Mouse (Mus musculus) embryo, embryonic 11 days (tissue): Measurements from ENCODE around the gene Tomm40.
A peak's percentile ranks its signal among the peaks of the same experiment; 100 is the strongest.

Experiments used
- DNase-seq: peaks from one replicate; pipeline ENCODE4 v3.0.0-alpha.2; 2015

Tomm40 gene

GRCm38 (mm10) chr7:19715239-19716054 lies at the start of gene Tomm40:
Gene Tomm40 (minus strand): TSS chr7:19715438.
- peak; percentile 100 for DNase-seq

DNA sequence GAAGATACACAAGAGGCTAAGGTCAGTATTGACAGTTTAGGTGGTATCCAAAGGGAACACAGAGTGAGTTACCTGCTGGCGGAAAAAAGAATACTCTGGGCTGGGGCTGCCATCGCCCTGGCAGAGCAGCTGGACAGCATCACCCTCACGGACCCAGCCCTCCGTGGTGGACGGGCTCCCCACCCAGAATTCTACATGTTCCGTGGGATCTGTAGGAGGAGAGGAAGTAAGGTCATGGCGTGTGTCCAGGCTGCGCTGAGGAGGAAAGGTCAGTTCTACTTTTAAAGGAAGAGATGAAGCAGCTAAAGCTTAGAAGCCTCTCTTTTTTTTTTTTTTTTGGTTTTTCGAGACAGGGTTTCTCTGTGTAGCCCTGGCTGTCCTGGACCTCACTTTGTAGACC lies 49.3 kb upstream of the Tomm40 start:
- no peak for DNase-seq

- no peak for DNase-seq
Observed at GRCm38 (mm10) chr7:19763829-19764477, 48.7 kb upstream of the Tomm40 start.

- DNase-seq = no peak
Observed at GRCm38 (mm10) chr7:19762283-19762682, 47.0 kb upstream of the Tomm40 start.

DNA sequence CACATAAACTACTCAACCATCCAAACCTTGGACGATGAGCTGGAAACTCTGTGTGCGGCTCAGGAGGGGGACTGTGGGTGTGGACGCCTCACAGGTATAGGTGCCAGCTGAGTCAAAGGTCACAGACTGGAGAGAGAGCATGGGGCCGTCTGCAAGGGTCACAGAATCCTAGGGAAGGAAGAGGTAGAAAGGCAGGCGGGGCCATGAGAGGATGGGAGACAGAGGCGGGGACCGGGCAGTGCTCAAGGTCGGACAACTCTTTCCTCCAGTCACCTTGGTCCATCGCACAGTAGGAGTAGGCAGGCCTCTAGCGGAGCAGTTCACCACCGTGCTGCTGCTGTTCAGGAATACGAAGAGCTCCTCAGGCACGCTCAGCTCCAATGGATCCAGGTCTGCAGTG lies 44.8 kb upstream of the Tomm40 start:
- DNase-seq = no peak

DNA sequence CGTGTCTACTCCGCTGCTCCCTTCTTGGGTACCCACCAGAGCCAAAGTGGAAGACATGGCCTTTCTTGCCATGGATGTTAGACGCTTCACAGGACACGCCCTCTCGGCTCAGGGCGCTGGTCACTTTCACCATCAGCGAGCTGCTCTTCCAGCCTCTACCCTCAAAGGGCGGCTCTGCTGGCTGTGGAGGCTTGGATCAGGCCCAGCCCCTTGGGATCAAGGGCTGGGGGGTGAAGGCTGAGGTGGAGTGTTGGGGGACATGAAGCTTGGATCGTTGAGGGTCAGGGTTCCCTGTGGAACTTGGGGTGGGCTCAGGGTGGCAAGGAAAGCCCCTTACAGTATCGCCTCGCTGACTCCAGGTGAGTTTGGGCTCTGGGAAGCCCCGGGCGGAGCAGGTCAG lies 43.4 kb upstream of the Tomm40 start:
- DNase-seq = no peak

DNA sequence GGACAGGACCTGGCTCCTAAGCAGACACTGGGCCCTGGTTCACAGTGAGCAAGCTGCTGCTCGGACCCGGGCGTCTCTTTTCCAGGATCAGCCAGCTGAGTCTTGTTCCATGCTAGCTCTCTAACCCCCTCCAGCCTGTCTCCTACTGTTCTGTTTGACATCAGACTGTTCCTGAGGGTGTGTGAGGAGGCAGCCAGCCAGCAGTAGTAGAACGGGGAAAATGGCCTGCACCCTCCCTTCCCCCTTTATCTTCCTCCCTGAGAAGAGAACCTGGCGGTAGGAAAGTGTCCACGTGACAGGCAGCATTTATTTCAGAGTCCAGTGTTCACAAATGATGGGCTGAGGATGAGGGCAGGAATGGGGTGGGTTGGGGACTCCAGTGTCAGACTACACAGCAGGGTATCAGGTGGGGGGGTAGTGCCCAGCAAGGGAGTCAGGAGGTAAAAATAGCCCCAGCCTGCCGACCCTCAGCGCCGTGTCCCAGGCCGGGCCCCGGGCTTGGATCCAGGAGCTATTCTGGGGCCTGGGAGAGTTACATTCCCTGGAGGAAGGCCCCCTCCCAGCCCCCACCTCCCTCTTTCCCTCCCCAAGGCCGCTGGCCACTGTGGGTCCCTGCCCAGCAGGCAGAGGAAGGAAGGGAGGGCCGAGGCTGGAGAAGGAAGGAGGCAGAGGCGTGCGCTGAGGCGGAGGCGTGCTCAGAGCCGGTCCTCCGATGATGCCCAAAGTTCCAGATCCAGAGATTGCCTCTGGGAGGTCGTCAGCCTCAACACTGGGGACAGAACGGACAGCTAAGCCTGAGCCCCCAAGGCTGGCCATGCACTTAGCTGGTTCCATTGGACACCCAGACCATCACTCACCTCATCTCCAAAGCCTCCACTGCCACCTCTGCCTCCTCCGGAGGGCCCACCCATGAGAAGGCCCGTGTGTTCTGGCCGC lies 40.9 kb upstream of the Tomm40 start:
- DNase-seq = no peak

DNA sequence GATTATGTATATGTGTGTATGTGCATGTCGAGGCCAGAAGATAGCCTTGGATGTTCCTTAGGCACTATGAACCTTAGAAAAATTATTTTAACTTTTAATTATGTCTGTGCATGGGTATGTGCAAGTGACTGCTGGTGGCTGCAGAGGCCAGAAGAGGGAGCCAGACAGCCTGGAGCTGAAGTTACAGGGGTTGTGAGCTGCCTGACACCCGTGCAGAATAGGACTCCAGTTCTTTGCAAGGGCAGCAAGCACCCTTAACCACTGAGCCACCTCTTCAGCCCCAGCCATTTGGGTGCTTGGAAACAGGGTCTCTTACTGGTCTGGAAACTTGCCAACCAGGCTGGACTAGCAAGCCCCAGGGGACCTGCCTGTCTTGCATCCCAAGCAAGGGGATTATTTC lies 39.8 kb upstream of the Tomm40 start:
- no peak for DNase-seq

DNA sequence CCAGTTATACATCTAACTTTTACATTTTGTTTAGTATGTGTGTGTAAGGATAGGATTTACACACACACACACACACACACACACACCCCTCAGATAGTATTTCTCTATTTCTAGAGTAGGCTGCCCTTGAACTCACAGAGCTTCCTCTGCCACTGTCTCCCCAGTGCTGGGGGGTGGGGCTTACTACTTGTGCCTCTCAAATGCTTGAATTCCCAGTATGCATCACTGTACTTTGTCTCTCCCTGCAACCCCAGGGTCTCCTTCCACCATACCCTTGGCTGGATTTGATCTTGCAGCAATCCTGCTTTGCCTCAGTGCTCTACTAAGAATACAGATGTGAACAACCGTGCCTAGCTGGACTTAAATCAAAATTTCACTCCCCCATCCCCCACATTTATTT lies 38.8 kb upstream of the Tomm40 start:
- no peak for DNase-seq

DNA sequence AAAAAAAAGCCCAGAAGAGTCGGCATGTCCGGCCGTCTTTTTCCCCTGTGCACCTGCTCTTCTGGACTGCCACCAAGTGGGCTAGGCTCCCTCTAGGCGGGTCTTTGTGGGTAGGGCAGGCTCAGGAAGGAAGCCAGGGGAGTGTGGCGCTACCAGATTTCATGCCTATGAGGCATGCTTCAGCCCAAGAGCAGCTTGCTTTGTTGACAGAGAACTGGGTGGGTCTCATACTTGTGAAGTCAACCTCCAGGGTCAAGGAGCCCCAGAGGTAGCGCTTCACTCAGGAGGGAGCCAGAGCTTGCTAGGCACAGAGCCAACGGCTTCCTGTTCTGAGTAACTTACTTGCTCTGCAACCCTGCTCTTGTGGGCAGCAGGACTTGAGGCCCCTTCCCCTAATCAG lies 38.3 kb upstream of the Tomm40 start:
- DNase-seq = no peak

DNA sequence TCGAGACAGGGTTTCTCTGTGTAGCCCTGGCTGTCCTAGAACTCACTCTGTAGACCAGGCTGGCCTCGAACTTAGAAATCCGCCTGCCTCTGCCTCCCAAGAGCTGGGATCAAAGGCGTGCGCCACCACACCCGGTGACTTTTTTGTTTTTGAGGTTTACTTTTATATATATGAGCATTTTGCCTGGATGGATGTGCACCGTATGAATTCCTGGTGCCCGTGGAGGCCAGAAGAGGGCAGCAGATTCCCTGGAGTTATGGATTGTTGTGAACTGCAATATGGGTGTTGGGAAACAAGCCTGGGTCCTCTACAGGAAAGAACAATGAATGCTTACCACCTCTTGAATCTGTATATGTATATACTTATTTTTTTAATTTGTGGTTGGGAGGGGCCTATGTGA lies 37.4 kb upstream of the Tomm40 start:
- DNase-seq = no peak

DNA sequence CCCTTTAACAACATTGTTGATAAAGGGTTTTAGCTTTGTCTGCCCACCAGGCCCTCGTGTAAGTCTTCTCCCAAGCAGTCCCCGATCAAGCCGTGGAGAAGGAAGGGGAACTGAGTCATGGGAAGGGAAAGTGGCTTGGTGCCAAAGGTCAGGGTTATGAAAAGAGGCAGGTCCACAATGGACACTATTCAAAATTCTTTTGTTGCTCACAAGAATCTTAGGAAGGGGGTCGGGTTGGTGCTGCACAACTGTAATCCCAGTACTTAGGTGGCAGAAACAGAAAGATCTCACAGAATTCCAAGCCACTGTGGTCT lies 35.8 kb upstream of the Tomm40 start:
- no peak for DNase-seq

- peak; percentile 89 for DNase-seq
Observed at GRCm38 (mm10) chr7:19750217-19751069, 35.2 kb upstream of the Tomm40 start, which contains the start of gene Nectin2. Gene Nectin2 (minus strand): TSS chr7:19750483.

- DNase-seq = peak; percentile 99
Observed at GRCm38 (mm10) chr7:19749389-19750216, 34.4 kb upstream of the Tomm40 start.

- DNase-seq = peak; percentile 78
Observed at GRCm38 (mm10) chr7:19748219-19749195, 33.3 kb upstream of the Tomm40 start.

- DNase-seq = peak; percentile 58
Observed at GRCm38 (mm10) chr7:19747420-19748218, 32.4 kb upstream of the Tomm40 start.

DNA sequence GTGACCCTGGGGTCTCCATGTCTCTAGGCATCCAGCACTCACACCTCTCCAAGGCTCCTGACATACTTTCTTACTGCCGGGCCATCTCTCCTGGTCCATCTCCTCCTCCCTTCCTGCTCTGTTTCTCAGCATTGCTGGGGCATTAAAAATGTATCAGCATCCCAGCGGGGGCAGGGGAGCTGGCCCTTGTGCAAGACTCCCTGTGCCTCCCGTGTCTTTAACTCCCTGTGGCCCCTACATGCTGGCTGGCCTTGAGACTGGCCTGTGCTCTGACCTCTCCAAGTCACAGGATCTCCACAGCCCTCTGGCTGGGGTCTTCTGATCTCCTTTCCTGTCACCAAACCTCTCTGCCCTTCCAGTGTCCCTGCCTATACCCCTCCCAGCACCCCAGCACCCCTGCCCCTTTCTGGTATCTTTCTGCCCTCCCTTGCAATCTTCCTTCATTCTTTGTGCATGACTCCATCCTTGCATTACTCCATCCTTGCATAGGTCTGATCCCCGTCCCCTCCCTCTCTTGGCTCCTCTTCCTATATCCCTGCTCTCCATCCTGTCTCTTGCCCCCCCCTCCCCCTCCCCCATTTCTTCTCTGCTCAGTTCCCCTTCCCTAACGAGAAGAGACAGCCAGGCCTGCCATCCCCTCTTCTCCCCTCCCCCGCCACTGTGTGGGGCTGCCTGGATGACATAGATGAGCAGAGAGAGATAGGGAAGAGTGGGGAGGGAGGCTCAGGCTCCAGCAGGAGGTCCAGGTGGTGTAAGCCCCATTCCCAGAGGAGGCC lies 31.4 kb upstream of the Tomm40 start:
- DNase-seq = no peak

DNA sequence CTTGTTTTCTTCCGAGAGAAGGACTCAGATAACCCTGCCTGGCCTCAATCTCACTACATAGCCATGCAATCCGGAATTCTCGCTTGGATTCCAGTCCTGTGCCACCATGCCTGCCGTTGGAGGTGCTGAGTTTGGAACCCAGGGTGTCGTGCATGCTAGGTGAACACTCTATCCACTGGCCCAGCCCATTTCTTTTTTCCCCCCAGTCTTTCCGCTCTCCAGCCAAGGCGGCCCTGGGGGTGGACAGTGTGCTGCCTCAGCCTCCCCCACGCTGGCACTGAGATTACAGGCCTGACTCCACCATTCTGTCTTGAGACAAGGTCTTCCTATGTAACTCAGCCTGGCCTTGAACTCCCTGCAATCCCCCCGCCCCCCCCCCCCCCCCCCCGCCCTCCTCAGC lies 30.7 kb upstream of the Tomm40 start:
- no peak for DNase-seq
